Mouse (Mus musculus): ENCODE results near the gene Foxp2. TPM values are rescaled to one million over a fixed set of nuclear protein-coding genes. Genes with fewer than 3 reads are reported as not detected.

Foxp2 gene
- total and polyA plus RNA-seq, 3 experiments = not detected

DNA sequence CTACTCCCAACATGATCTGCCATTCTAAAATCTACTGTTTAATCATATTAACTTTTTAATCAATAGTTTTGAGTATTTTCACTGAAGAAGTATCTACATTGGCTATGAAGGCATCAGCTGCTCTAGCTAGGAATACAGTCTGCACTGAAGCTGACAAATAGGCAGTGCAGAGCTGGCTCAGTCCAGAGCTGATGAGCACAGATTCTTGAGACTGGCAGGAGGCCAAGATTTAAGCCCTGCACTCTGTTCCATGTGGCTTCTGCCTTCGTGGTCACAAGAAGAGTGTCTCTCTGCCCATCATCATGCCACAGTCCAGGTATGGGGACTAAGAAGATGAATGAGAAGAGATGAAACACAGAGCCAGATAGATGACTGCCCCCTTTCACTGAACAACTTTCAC is 398.1 kb downstream of the Foxp2 start:
- Histone ChIP-seq H3K9ac (ENCODE audit: insufficient read depth, low read depth) (no peak overlapping the region), H3K27ac (ENCODE audit: insufficient read depth, low read depth) (no peak overlapping the region), H3K27me3 (replicated peaks) (no peaks in the 10 kb centered on the region), H3K79me2 (replicated peaks; ENCODE audit: control insufficient read depth, extremely low read depth, insufficient read depth, poor library complexity, severe bottlenecking) (no peaks in the 10 kb centered on the region), H3K4me3 (replicated peaks in 1 of 3; ENCODE audit: low read depth in 2 of 3, low read length in 2 of 3, poor library complexity in 1 of 3) (no peak overlapping the region), H3K36me3 (replicated peaks in 1 of 2; ENCODE audit: control insufficient read depth in 1 of 2, insufficient read depth in 1 of 2, low read length in 1 of 2) (no peaks in the 10 kb centered on the region), H3K4me2 (ENCODE audit: insufficient read depth, low read depth, poor library complexity, severe bottlenecking) (no peak overlapping the region), H3K9me3 (replicated peaks; ENCODE audit: low read length) (no peaks in the 10 kb centered on the region), H3K4me1 (ENCODE audit: control insufficient read depth in 1 of 2, insufficient read depth in 2 of 2) (no peaks in the 10 kb centered on the region)
- TF ChIP-seq MAFK (IDR thresholded peaks at IDR 0.05; ENCODE audit: insufficient replicate concordance, low read length) (no peak), PAX5 (IDR thresholded peaks at IDR 0.05; ENCODE audit: low read length) (no peak), BHLHE40 (IDR thresholded peaks at IDR 0.05; ENCODE audit: low read depth, low read length) (no peak), MXI1 (IDR thresholded peaks at IDR 0.05; ENCODE audit: low read depth, low read length) (no peak), RAD21 (IDR thresholded peaks at IDR 0.05; ENCODE audit: low read depth, low read length) (no peak)
- DNase-seq (ENCODE audit: extremely low read depth) = no peak
- dilution Hi-C loops (cut with MboI; ENCODE audit: extremely low pct_ligation_motif_present, extremely low pct_unique_long_range_greater_than_20kb, low sequenced_read_pairs) (no loop called here), in situ Hi-C loops (cut with MboI; ENCODE audit: low pct_ligation_motif_present, low pct_unique_long_range_greater_than_20kb, low sequenced_read_pairs) (no loop called here)

DNA sequence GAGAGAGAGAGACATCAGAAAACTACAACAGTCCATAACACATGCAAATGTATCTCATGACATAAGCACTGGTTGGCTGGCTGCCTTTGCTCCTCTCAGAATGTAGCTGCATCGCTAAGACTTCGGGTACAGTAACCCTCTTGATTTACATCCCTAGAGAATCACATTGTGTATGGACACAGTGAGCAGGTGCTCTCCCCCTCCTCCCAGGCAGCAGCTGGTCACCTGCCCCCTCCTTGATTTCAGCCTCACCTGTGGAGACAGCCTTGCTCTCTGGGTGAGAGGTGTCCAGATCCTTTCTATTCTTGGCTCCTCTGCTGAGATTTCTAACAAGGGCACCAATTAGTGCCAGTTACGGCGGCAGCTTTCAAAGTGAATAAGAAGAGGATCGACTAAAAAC is 409.5 kb downstream of the Foxp2 start:
- H3K9ac ChIP-seq (ENCODE audit: insufficient read depth, low read depth) = no peak overlapping the region
- no peak for TF ChIP-seq MEF2A (IDR thresholded peaks at IDR 0.05; ENCODE audit: borderline replicate concordance, low read depth, low read length)
- no peak for TF ChIP-seq ZKSCAN1 (IDR thresholded peaks at IDR 0.05; ENCODE audit: borderline replicate concordance, low read depth, low read length)
- no peak for TF ChIP-seq MYC (IDR thresholded peaks at IDR 0.05; ENCODE audit: low read depth, low read length)
- H3K27me3 ChIP-seq (replicated peaks) = no peaks in the 10 kb centered on the region
- H3K36me3 ChIP-seq (replicated peaks in 1 of 2; ENCODE audit: control insufficient read depth in 1 of 2, insufficient read depth in 1 of 2, low read length in 1 of 2) = no peaks in the 10 kb centered on the region
- in situ Hi-C loops (cut with MboI; ENCODE audit: low pct_ligation_motif_present, low pct_unique_long_range_greater_than_20kb, low sequenced_read_pairs) = no loop called here
- no peaks in the 10 kb centered on the region for H3K9me3 ChIP-seq (replicated peaks; ENCODE audit: low read length)
- no peak overlapping the region for H3K27ac ChIP-seq (ENCODE audit: insufficient read depth, low read depth)
- peaks cover 0 to 4% of the 10 kb centered on the region in 2 experiments; a peak in 1 of 4 replicates for H3K4me1 ChIP-seq (ENCODE audit: control insufficient read depth in 1 of 2, insufficient read depth in 2 of 2)
- dilution Hi-C loops (cut with MboI; ENCODE audit: extremely low pct_ligation_motif_present, extremely low pct_unique_long_range_greater_than_20kb, low sequenced_read_pairs) = no loop called here
- H3K79me2 ChIP-seq (replicated peaks; ENCODE audit: control insufficient read depth, extremely low read depth, insufficient read depth, poor library complexity, severe bottlenecking) = no peaks in the 10 kb centered on the region
- H3K4me3 ChIP-seq (replicated peaks in 1 of 3; ENCODE audit: low read depth in 2 of 3, low read length in 2 of 3, poor library complexity in 1 of 3) = no peak overlapping the region
- no peak for DNase-seq (ENCODE audit: extremely low read depth)
- no peak overlapping the region for H3K4me2 ChIP-seq (ENCODE audit: insufficient read depth, low read depth, poor library complexity, severe bottlenecking)

DNA sequence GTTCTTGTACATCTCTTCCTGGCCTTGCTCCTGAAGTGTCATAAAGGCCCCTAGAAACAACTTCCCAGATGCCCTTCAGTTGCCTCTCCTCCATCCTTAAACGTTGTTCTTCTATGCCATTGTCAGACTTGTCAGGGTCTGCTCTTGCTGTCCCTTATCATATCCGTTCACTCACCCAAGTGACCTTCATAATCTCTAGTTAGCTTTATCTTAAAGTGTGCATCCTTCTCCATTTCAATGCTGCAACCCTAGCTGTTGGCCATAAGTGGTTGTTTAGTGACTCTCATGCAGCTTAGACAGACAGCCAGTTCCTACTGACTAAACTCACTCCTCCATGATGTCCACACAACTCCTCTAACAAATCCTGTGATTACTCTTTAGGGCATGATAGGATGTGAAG is 415.8 kb downstream of the Foxp2 start:
- no peak for TF ChIP-seq CHD1 (IDR thresholded peaks at IDR 0.05; ENCODE audit: low read depth, low read length)
- TF ChIP-seq BHLHE40 (IDR thresholded peaks at IDR 0.05; ENCODE audit: low read depth, low read length) = no peak
- no peak for TF ChIP-seq USF2 (conservative IDR thresholded peaks at IDR 0.05; ENCODE audit: low read depth, low read length)
- TF ChIP-seq EP300 (IDR thresholded peaks at IDR 0.05; ENCODE audit: low read length) = no peak
- TF ChIP-seq MEF2A (IDR thresholded peaks at IDR 0.05; ENCODE audit: borderline replicate concordance, low read depth, low read length) = no peak
- no peak for TF ChIP-seq CHD2 (IDR thresholded peaks at IDR 0.05; ENCODE audit: low read length)
- TF ChIP-seq POLR2AphosphoS2 (IDR thresholded peaks at IDR 0.05; ENCODE audit: low read depth, low read length) = no peak
- TF ChIP-seq ELF1 (IDR thresholded peaks at IDR 0.05; ENCODE audit: low read depth, low read length) = no peak
- no peak for TF ChIP-seq NRF1 (IDR thresholded peaks at IDR 0.05; ENCODE audit: low read depth, low read length)
- TF ChIP-seq UBTF (IDR thresholded peaks at IDR 0.05; ENCODE audit: low read depth, low read length) = no peak
- no peak for TF ChIP-seq TCF12 (IDR thresholded peaks at IDR 0.05; ENCODE audit: low read depth, low read length)
- TF ChIP-seq HCFC1 (IDR thresholded peaks at IDR 0.05; ENCODE audit: low read depth, low read length) = no peak
- no peak for TF ChIP-seq RAD21 (IDR thresholded peaks at IDR 0.05; ENCODE audit: low read depth, low read length)
- no peak for TF ChIP-seq GABPA (IDR thresholded peaks at IDR 0.05; ENCODE audit: insufficient replicate concordance, low read depth, low read length)
- no peak for TF ChIP-seq CTCF (conservative IDR thresholded peaks at IDR 0.05 in 1 of 2, IDR thresholded peaks at IDR 0.05 in 1 of 2; ENCODE audit: low read depth in 2 of 2, low read length in 2 of 2)
- no peak for TF ChIP-seq MYC (IDR thresholded peaks at IDR 0.05; ENCODE audit: low read depth, low read length)
- no peak for TF ChIP-seq ZKSCAN1 (IDR thresholded peaks at IDR 0.05; ENCODE audit: borderline replicate concordance, low read depth, low read length)
- TF ChIP-seq E2F4 (IDR thresholded peaks at IDR 0.05; ENCODE audit: insufficient replicate concordance, low read depth, low read length) = no peak
- H3K27me3 ChIP-seq (replicated peaks) = no peaks in the 10 kb centered on the region
- no peak overlapping the region for H3K9ac ChIP-seq (ENCODE audit: insufficient read depth, low read depth)
- dilution Hi-C loops (cut with MboI; ENCODE audit: extremely low pct_ligation_motif_present, extremely low pct_unique_long_range_greater_than_20kb, low sequenced_read_pairs) = no loop called here
- H3K4me2 ChIP-seq (ENCODE audit: insufficient read depth, low read depth, poor library complexity, severe bottlenecking) = no peak overlapping the region
- no peaks in the 10 kb centered on the region for H3K79me2 ChIP-seq (replicated peaks; ENCODE audit: control insufficient read depth, extremely low read depth, insufficient read depth, poor library complexity, severe bottlenecking)
- H3K27ac ChIP-seq (ENCODE audit: insufficient read depth, low read depth) = no peak overlapping the region
- peaks cover 0 to 4% of the 10 kb centered on the region in 2 experiments; a peak in 1 of 4 replicates for H3K4me1 ChIP-seq (ENCODE audit: control insufficient read depth in 1 of 2, insufficient read depth in 2 of 2)
- in situ Hi-C loops (cut with MboI; ENCODE audit: low pct_ligation_motif_present, low pct_unique_long_range_greater_than_20kb, low sequenced_read_pairs) = no loop called here
- H3K36me3 ChIP-seq (replicated peaks in 1 of 2; ENCODE audit: control insufficient read depth in 1 of 2, insufficient read depth in 1 of 2, low read length in 1 of 2) = no peaks in the 10 kb centered on the region
- no peak for DNase-seq (ENCODE audit: extremely low read depth)
- H3K4me3 ChIP-seq (replicated peaks in 1 of 3; ENCODE audit: low read depth in 2 of 3, low read length in 2 of 3, poor library complexity in 1 of 3) = no peak overlapping the region
- no peaks in the 10 kb centered on the region for H3K9me3 ChIP-seq (replicated peaks; ENCODE audit: low read length)

Data from CH12.LX (cell line).